Mouse (Mus musculus) lung, postnatal 0 days (tissue): ENCODE results near the gene C730034F03Rik.

Source experiments
- CTCF ChIP-seq: IDR thresholded peaks from 2 replicates; pipeline ENCODE4 v1.5.1; 2016; ENCODE audit warnings: antibody characterized with exemption, mild to moderate bottlenecking
- EP300 ChIP-seq: IDR thresholded peaks from 2 replicates; pipeline ENCODE4 v1.6.1; 2016; ENCODE audit warnings: antibody characterized with exemption, mild to moderate bottlenecking, control low read depth

DNA sequence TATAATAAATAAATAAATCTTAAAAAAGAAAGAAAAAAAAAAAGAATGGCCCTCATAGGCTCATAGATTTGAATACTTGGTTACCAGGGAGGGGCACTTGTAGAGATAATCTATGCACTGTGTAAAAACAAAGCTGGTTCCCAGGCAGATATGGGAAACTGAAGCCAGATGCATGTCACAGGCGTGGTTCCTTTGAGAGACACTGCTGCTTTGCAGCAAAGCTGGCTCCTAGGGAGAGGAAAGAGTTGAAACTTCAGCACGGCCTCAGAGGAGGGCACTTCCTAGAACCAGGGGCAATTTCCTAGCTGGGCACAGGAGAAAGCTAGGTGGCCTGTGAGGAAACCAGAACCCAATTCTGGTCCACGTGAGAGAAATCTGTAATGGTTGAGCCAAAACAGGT, 4.7 kb downstream of the C730034F03Rik start:
- no peak for TF ChIP-seq EP300
- no peak for TF ChIP-seq CTCF
